Mouse (Mus musculus) layer of hippocampus, adult 6 months (tissue): Measurements from ENCODE around the gene Olfr1306. TPM values are rescaled to one million over a fixed set of nuclear protein-coding genes. Genes with fewer than 3 reads are reported as not detected.

Source experiments
- long read RNA-seq, 2 experiments: library from polyadenylated mRNA; unstranded; transcript quantifications; one replicate each; pipeline ENCODE4 v2.0.0; 2019 to 2020
- polyA plus RNA-seq: library from polyadenylated mRNA; unstranded; fragments of <200 nt; fragmentation: Nextera tagmentation; gene quantifications from 2 replicates; pipeline ENCODE4 v1.2.3, GENCODE M21; 2021

The Olfr1306 gene
- not detected in 2 replicates for polyA plus RNA-seq
- long read RNA-seq, experiment 1: 0 reads
- long read RNA-seq, experiment 2: 0 reads

GRCm38 (mm10) chr2:111916171-111916570 is at the start of gene Olfr1306:
Gene Olfr1306, minus strand, starts transcription at chr2:111916271.

GRCm38 (mm10) chr2:111964844-111965243 is 48.8 kb upstream of the Olfr1306 start, which contains the start of gene Olfr1308:
Gene Olfr1308, minus strand, starts transcription at chr2:111964944.

GRCm38 (mm10) chr2:111949340-111949739 is 33.3 kb upstream of the Olfr1306 start, which contains the start of gene Olfr1307:
Gene Olfr1307, minus strand, starts transcription at chr2:111949440.

GRCm38 (mm10) chr2:111877049-111877448 is 39.0 kb downstream of the Olfr1306 start, which contains the start of gene Olfr1305:
Gene Olfr1305, minus strand, starts transcription at chr2:111877149.

Other genes starting within 250 kb of the Olfr1306 start
- not detected in 2 replicates for gene Olfr1301, start 165.3 kb downstream of the Olfr1306 start, polyA plus RNA-seq
- gene Olfr1302, start 138.8 kb downstream of the Olfr1306 start, polyA plus RNA-seq: not detected in 2 replicates
- not detected in 2 replicates for gene Olfr1303, start 95.9 kb downstream of the Olfr1306 start, polyA plus RNA-seq
- not detected in 2 replicates for gene Olfr1305, start 39.1 kb downstream of the Olfr1306 start, polyA plus RNA-seq
- gene Olfr1307, start 33.2 kb upstream of the Olfr1306 start, polyA plus RNA-seq: not detected in 2 replicates
- not detected in 2 replicates for gene Olfr1308, start 48.7 kb upstream of the Olfr1306 start, polyA plus RNA-seq
- not detected in 2 replicates for gene Olfr1309, start 74.0 kb upstream of the Olfr1306 start, polyA plus RNA-seq
- not detected in 2 replicates for gene Olfr1310, start 96.4 kb upstream of the Olfr1306 start, polyA plus RNA-seq
- gene Olfr1311, start 108.1 kb upstream of the Olfr1306 start, polyA plus RNA-seq: not detected in 2 replicates
- gene Olfr1312, start 134.0 kb upstream of the Olfr1306 start, polyA plus RNA-seq: not detected in 2 replicates
- not detected in 2 replicates for gene Olfr1313, start 161.6 kb upstream of the Olfr1306 start, polyA plus RNA-seq
- not detected in 2 replicates for gene Olfr1314, start 180.5 kb upstream of the Olfr1306 start, polyA plus RNA-seq
- not detected in 2 replicates for gene Olfr1315-ps1, start 199.2 kb upstream of the Olfr1306 start, polyA plus RNA-seq
- gene Olfr1316, start 218.7 kb upstream of the Olfr1306 start, polyA plus RNA-seq: not detected in 2 replicates
- gene Olfr1317, start 224.1 kb upstream of the Olfr1306 start, polyA plus RNA-seq: not detected in 2 replicates
- not detected in 2 replicates for gene Olfr1318, start 237.9 kb upstream of the Olfr1306 start, polyA plus RNA-seq